Mouse (Mus musculus): ENCODE results near the gene Tubb2b.

Tubb2b gene

GRCm38 (mm10) chr13:34129485-34130225 lies 611 bp downstream of the Tubb2b start:
- Histone ChIP-seq H3K27me3 (ENCODE audit: control insufficient read depth, insufficient read depth, low read length, poor library complexity, severe bottlenecking) (no peaks in the 10 kb centered on the region), H3K36me3 (ENCODE audit: control insufficient read depth, insufficient read depth, low read length, poor library complexity, severe bottlenecking) (no peaks in the 10 kb centered on the region)
- peak; percentile 68 for DNase-seq (ENCODE audit: low read depth, low spot score)

- no peak for DNase-seq (ENCODE audit: low read depth, low spot score)
- no peaks in the 10 kb centered on the region for H3K27me3 ChIP-seq (ENCODE audit: control insufficient read depth, insufficient read depth, low read length, poor library complexity, severe bottlenecking)
- H3K36me3 ChIP-seq (ENCODE audit: control insufficient read depth, insufficient read depth, low read length, poor library complexity, severe bottlenecking), result no peaks in the 10 kb centered on the region
Observed at GRCm38 (mm10) chr13:34128276-34129114, 1.8 kb downstream of the Tubb2b start.

GRCm38 (mm10) chr13:34125711-34126110 lies 4.6 kb downstream of the Tubb2b start:
- DNase-seq (ENCODE audit: low read depth, low spot score), result no peak
- Histone ChIP-seq H3K36me3 (ENCODE audit: control insufficient read depth, insufficient read depth, low read length, poor library complexity, severe bottlenecking) (no peaks in the 10 kb centered on the region), H3K27me3 (ENCODE audit: control insufficient read depth, insufficient read depth, low read length, poor library complexity, severe bottlenecking) (no peaks in the 10 kb centered on the region)

- DNase-seq (ENCODE audit: low read depth, low spot score), result no peak
- no peaks in the 10 kb centered on the region for H3K27me3 ChIP-seq (ENCODE audit: control insufficient read depth, insufficient read depth, low read length, poor library complexity, severe bottlenecking)
- H3K36me3 ChIP-seq (ENCODE audit: control insufficient read depth, insufficient read depth, low read length, poor library complexity, severe bottlenecking), result no peaks in the 10 kb centered on the region
Observed at GRCm38 (mm10) chr13:34120536-34120935, 9.7 kb downstream of the Tubb2b start.

GRCm38 (mm10) chr13:34119406-34119805 lies 10.9 kb downstream of the Tubb2b start:
- Histone ChIP-seq H3K36me3 (ENCODE audit: control insufficient read depth, insufficient read depth, low read length, poor library complexity, severe bottlenecking) (no peaks in the 10 kb centered on the region), H3K27me3 (ENCODE audit: control insufficient read depth, insufficient read depth, low read length, poor library complexity, severe bottlenecking) (no peaks in the 10 kb centered on the region)
- DNase-seq (ENCODE audit: low read depth, low spot score), result no peak

GRCm38 (mm10) chr13:34118816-34119215 lies 11.4 kb downstream of the Tubb2b start:
- H3K27me3 ChIP-seq (ENCODE audit: control insufficient read depth, insufficient read depth, low read length, poor library complexity, severe bottlenecking), result no peaks in the 10 kb centered on the region
- peak; percentile 70 for DNase-seq (ENCODE audit: low read depth, low spot score)

GRCm38 (mm10) chr13:34116508-34116907 lies 13.8 kb downstream of the Tubb2b start:
- Histone ChIP-seq H3K27me3 (ENCODE audit: control insufficient read depth, insufficient read depth, low read length, poor library complexity, severe bottlenecking) (no peaks in the 10 kb centered on the region), H3K36me3 (ENCODE audit: control insufficient read depth, insufficient read depth, low read length, poor library complexity, severe bottlenecking) (no peaks in the 10 kb centered on the region)
- DNase-seq (ENCODE audit: low read depth, low spot score), result no peak

More at GRCm38 (mm10) chr13:34118816-34119215, 11.4 kb downstream of the Tubb2b start:
- H3K36me3 ChIP-seq (ENCODE audit: control insufficient read depth, insufficient read depth, low read length, poor library complexity, severe bottlenecking), result no peaks in the 10 kb centered on the region

GRCm38 (mm10) chr13:34114654-34115053 lies 15.6 kb downstream of the Tubb2b start:
- Histone ChIP-seq H3K27me3 (ENCODE audit: control insufficient read depth, insufficient read depth, low read length, poor library complexity, severe bottlenecking) (no peaks in the 10 kb centered on the region), H3K36me3 (ENCODE audit: control insufficient read depth, insufficient read depth, low read length, poor library complexity, severe bottlenecking) (no peaks in the 10 kb centered on the region)
- DNase-seq (ENCODE audit: low read depth, low spot score), result no peak

GRCm38 (mm10) chr13:34113086-34113485 lies 17.2 kb downstream of the Tubb2b start:
- no peaks in the 10 kb centered on the region for H3K36me3 ChIP-seq (ENCODE audit: control insufficient read depth, insufficient read depth, low read length, poor library complexity, severe bottlenecking)
- H3K27me3 ChIP-seq (ENCODE audit: control insufficient read depth, insufficient read depth, low read length, poor library complexity, severe bottlenecking), result no peaks in the 10 kb centered on the region
- DNase-seq (ENCODE audit: low read depth, low spot score), result no peak

GRCm38 (mm10) chr13:34112369-34113081 lies 17.7 kb downstream of the Tubb2b start:
- DNase-seq (ENCODE audit: low read depth, low spot score), result no peak
- Histone ChIP-seq H3K36me3 (ENCODE audit: control insufficient read depth, insufficient read depth, low read length, poor library complexity, severe bottlenecking) (no peaks in the 10 kb centered on the region), H3K27me3 (ENCODE audit: control insufficient read depth, insufficient read depth, low read length, poor library complexity, severe bottlenecking) (no peaks in the 10 kb centered on the region)

GRCm38 (mm10) chr13:34111878-34112277 lies 18.4 kb downstream of the Tubb2b start:
- Histone ChIP-seq H3K27me3 (ENCODE audit: control insufficient read depth, insufficient read depth, low read length, poor library complexity, severe bottlenecking) (no peaks in the 10 kb centered on the region), H3K36me3 (ENCODE audit: control insufficient read depth, insufficient read depth, low read length, poor library complexity, severe bottlenecking) (no peaks in the 10 kb centered on the region)
- no peak for DNase-seq (ENCODE audit: low read depth, low spot score)

GRCm38 (mm10) chr13:34111019-34111418 lies 19.2 kb downstream of the Tubb2b start:
- Histone ChIP-seq H3K36me3 (ENCODE audit: control insufficient read depth, insufficient read depth, low read length, poor library complexity, severe bottlenecking) (no peaks in the 10 kb centered on the region), H3K27me3 (ENCODE audit: control insufficient read depth, insufficient read depth, low read length, poor library complexity, severe bottlenecking) (no peaks in the 10 kb centered on the region)
- DNase-seq (ENCODE audit: low read depth, low spot score), result no peak

- Histone ChIP-seq H3K36me3 (ENCODE audit: control insufficient read depth, insufficient read depth, low read length, poor library complexity, severe bottlenecking) (no peaks in the 10 kb centered on the region), H3K27me3 (ENCODE audit: control insufficient read depth, insufficient read depth, low read length, poor library complexity, severe bottlenecking) (no peaks in the 10 kb centered on the region)
- no peak for DNase-seq (ENCODE audit: low read depth, low spot score)
Observed at GRCm38 (mm10) chr13:34109677-34110058, 20.6 kb downstream of the Tubb2b start.

- Histone ChIP-seq H3K36me3 (ENCODE audit: control insufficient read depth, insufficient read depth, low read length, poor library complexity, severe bottlenecking) (no peaks in the 10 kb centered on the region), H3K27me3 (ENCODE audit: control insufficient read depth, insufficient read depth, low read length, poor library complexity, severe bottlenecking) (no peaks in the 10 kb centered on the region)
- DNase-seq (ENCODE audit: low read depth, low spot score), result no peak
Observed at GRCm38 (mm10) chr13:34109035-34109676, 21.1 kb downstream of the Tubb2b start.

Measured in splenic B cell, adult 2 months (primary cell).